Mouse (Mus musculus) myocyte (in vitro differentiated cells): ENCODE data around the gene Dock1.

Source experiments
- CEBPB ChIP-seq: IDR thresholded peaks from 2 replicates; pipeline ENCODE4 v1.6.1; 2011; ENCODE audit warnings: mild to moderate bottlenecking, moderate library complexity; ENCODE audit not compliant: poor library complexity, insufficient read depth, severe bottlenecking
- E2F4 ChIP-seq: IDR thresholded peaks from one replicate; pipeline ENCODE4 v1.6.1; 2011; ENCODE audit warnings: mild to moderate bottlenecking, control low read depth, moderate library complexity; ENCODE audit not compliant: insufficient read depth
- MAX ChIP-seq: IDR thresholded peaks from one replicate; pipeline ENCODE4 v1.6.1; 2011; ENCODE audit warnings: low read depth, mild to moderate bottlenecking, control low read depth
- MYOD1 ChIP-seq, 3 experiments: IDR thresholded peaks; one replicate each; pipeline ENCODE4 v1.6.1; 2011; ENCODE audit warnings: control low read depth in 2 of 3, low read depth in 2 of 3, mild to moderate bottlenecking in 2 of 3, moderate library complexity in 1 of 3; ENCODE audit not compliant: insufficient read length in 2 of 3, control insufficient read depth in 1 of 3
- MYOG ChIP-seq, 3 experiments: IDR thresholded peaks; one replicate each; pipeline ENCODE4 v1.6.1; 2011; ENCODE audit warnings: control low read depth in 2 of 3, low read depth in 2 of 3, mild to moderate bottlenecking in 2 of 3; ENCODE audit not compliant: insufficient read length in 2 of 3, control insufficient read depth in 1 of 3, insufficient read depth in 1 of 3
- POLR2A ChIP-seq: IDR thresholded peaks from one replicate; pipeline ENCODE4 v1.6.1; 2011; ENCODE audit warnings: low read depth, mild to moderate bottlenecking, control low read depth, moderate library complexity; ENCODE audit not compliant: insufficient read length
- POLR2AphosphoS2 ChIP-seq: IDR thresholded peaks from one replicate; pipeline ENCODE4 v1.6.1; 2011; ENCODE audit warnings: low read depth, control low read depth; ENCODE audit not compliant: insufficient read length
- SRF ChIP-seq: IDR thresholded peaks from one replicate; pipeline ENCODE4 v1.6.1; 2011; ENCODE audit warnings: low read depth; ENCODE audit not compliant: control insufficient read depth, insufficient read length
- TCF12 ChIP-seq: IDR thresholded peaks from one replicate; pipeline ENCODE4 v1.6.1; 2011; ENCODE audit warnings: mild to moderate bottlenecking, control low read depth; ENCODE audit not compliant: poor library complexity, insufficient read depth, severe bottlenecking
- TCF3 ChIP-seq: IDR thresholded peaks from one replicate; pipeline ENCODE4 v1.6.1; 2011; ENCODE audit warnings: low read depth, control low read depth; ENCODE audit not compliant: insufficient read length
- USF1 ChIP-seq: IDR thresholded peaks from one replicate; pipeline ENCODE4 v1.6.1; 2011; ENCODE audit warnings: low read depth, mild to moderate bottlenecking, control low read depth, moderate library complexity

- no peak for TF ChIP-seq POLR2A
- TF ChIP-seq E2F4 = no peak
- no peak for TF ChIP-seq MYOG (IDR thresholded peaks at IDR 0.05; ENCODE audit: control insufficient read depth in 1 of 3, insufficient read depth in 1 of 3, insufficient read length in 2 of 3, low read depth in 2 of 3)
- no peak for TF ChIP-seq MAX
- no peak for TF ChIP-seq POLR2AphosphoS2
- no peak for TF ChIP-seq USF1
- TF ChIP-seq TCF12 = no peak
- no peak for TF ChIP-seq CEBPB
- TF ChIP-seq MYOD1 (IDR thresholded peaks at IDR 0.05; ENCODE audit: control insufficient read depth in 1 of 3, insufficient read length in 2 of 3, low read depth in 2 of 3) = no peak
- no peak for TF ChIP-seq SRF
- TF ChIP-seq TCF3 = no peak
Observed at GRCm38 (mm10) chr7:134679314-134680158, 9.1 kb downstream of the Dock1 start.
